Mouse (Mus musculus): ENCODE measurements at regions not wholly inside any gene's neighbourhood (a gene's known extent, or its start where the extent isn't known, plus 50 kb on each side); places are given as distances from the start of the nearest gene placed in this dataset.
A peak's percentile ranks its signal among the peaks of the same experiment; 100 is the strongest.

GRCm38 (mm10) chr10:119014731-119015130 lies 144.7 kb upstream of the Dyrk2 start:
- no peak for DNase-seq

- no peak for DNase-seq
These were observed 143.7 kb upstream of the Dyrk2 start for GRCm38 (mm10) chr10:119013758-119014157.

- DNase-seq, result no peak
These were observed 141.5 kb upstream of the Dyrk2 start for GRCm38 (mm10) chr10:119011511-119011910.

GRCm38 (mm10) chr10:119010884-119011283 lies 140.9 kb upstream of the Dyrk2 start:
- peak; percentile 46 for DNase-seq

- peak; percentile 34 for DNase-seq
These were observed 137.0 kb upstream of the Dyrk2 start for GRCm38 (mm10) chr10:119006866-119007575.

GRCm38 (mm10) chr10:119005491-119005890 lies 135.5 kb upstream of the Dyrk2 start:
- no peak for DNase-seq

GRCm38 (mm10) chr10:119004426-119004825 lies 134.4 kb upstream of the Dyrk2 start:
- DNase-seq, result no peak

GRCm38 (mm10) chr10:119003839-119004238 lies 133.8 kb upstream of the Dyrk2 start:
- DNase-seq, result no peak

- no peak for DNase-seq
These were observed 133.0 kb upstream of the Dyrk2 start for GRCm38 (mm10) chr10:119003042-119003441.

GRCm38 (mm10) chr10:119001895-119002294 lies 131.9 kb upstream of the Dyrk2 start:
- DNase-seq, result no peak

GRCm38 (mm10) chr10:119001000-119001780 lies 131.2 kb upstream of the Dyrk2 start:
- no peak for DNase-seq

- no peak for DNase-seq
These were observed 129.0 kb upstream of the Dyrk2 start for GRCm38 (mm10) chr10:118998966-118999365.

- no peak for DNase-seq
These were observed 127.0 kb upstream of the Dyrk2 start for GRCm38 (mm10) chr10:118997034-118997433.

- DNase-seq, result no peak
These were observed 124.0 kb upstream of the Dyrk2 start for GRCm38 (mm10) chr10:118993819-118994574.

- peak; percentile 42 for DNase-seq
These were observed 121.2 kb upstream of the Dyrk2 start for GRCm38 (mm10) chr10:118991213-118991612.

- no peak for DNase-seq
These were observed 120.5 kb upstream of the Dyrk2 start for GRCm38 (mm10) chr10:118990500-118990899.

- no peak for DNase-seq
These were observed 119.8 kb upstream of the Dyrk2 start for GRCm38 (mm10) chr10:118989812-118990211.

- DNase-seq, result no peak
These were observed 118.2 kb upstream of the Dyrk2 start for GRCm38 (mm10) chr10:118988249-118988648.

- DNase-seq, result no peak
These were observed 114.6 kb upstream of the Dyrk2 start for GRCm38 (mm10) chr10:118984580-118984979.

- DNase-seq, result no peak
These were observed 111.4 kb upstream of the Dyrk2 start for GRCm38 (mm10) chr10:118981446-118981845.

- peak; percentile 45 for DNase-seq
These were observed 109.3 kb upstream of the Dyrk2 start for GRCm38 (mm10) chr10:118979339-118979738.

GRCm38 (mm10) chr10:118978181-118978743 lies 108.3 kb upstream of the Dyrk2 start:
- DNase-seq, result no peak

- no peak for DNase-seq
These were observed 106.4 kb upstream of the Dyrk2 start for GRCm38 (mm10) chr10:118976447-118976846.

Measured in kidney, postnatal 10 days (tissue).